Mouse (Mus musculus) B cell, adult 62 days (primary cell): ENCODE measurements around the gene Gm21677. TPM values are rescaled to one million over a fixed set of nuclear protein-coding genes. Genes with fewer than 3 reads are reported as not detected.

Experiments
- total RNA-seq: library from RNA; stranded (reverse); gene quantifications from 4 replicates; pipeline ENCODE4 v1.2.4, GENCODE M21; 2023

Gm21677 gene
- total RNA-seq, result not detected in 4 replicates

DNA sequence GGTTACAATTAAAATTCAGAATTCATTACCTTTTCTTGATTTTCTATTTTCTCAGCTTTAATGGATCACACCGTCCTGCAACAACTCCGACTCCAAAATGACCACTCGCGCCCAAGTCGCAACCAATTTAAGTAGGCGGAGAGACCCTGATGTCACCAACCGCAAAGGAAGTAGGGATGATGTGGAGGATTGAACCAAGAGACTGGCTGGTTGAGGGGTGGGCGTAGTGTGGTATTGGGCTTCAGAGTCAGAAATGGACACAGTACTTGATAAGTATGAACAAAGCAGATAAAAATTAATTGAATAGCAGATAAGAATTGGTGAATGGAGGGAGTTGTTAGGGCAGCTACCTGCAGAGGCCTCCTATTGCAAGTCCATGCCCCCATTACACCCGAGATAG is at the start of gene Gm21677:
TSS of gene Gm21677 (minus strand) at position 101 of the 400 bp plus-strand sequence.

GRCm38 (mm10) chrY:3345229-3345628 is 39.0 kb upstream of the Gm21677 start, which contains the start of gene Gm21693:
Gene Gm21693, minus strand, starts transcription at chrY:3345329.

Other genes with a start within 250 kb of the Gm21677 start
- gene Gm21693, start 38.9 kb upstream of the Gm21677 start, total RNA-seq, result not detected in 4 replicates
- not detected in 4 replicates for gene Gm21704, start 103.7 kb upstream of the Gm21677 start, total RNA-seq
- not detected in 4 replicates for gene Gm21708, start 103.7 kb upstream of the Gm21677 start, total RNA-seq